Mouse (Mus musculus): ENCODE measurements around the gene Acat2. TPM values are rescaled to one million over a fixed set of nuclear protein-coding genes. Genes with fewer than 3 reads are reported as not detected.
A peak's percentile ranks its signal among the peaks of the same experiment; 100 is the strongest.
"Not testable (repeated sequence)": the region's sequence is repeated elsewhere in the genome, so short reads cannot be mapped to it uniquely, and the experiment has no call there.

Gene Acat2
- 348 and 354 TPM in 2 replicates for polyA plus RNA-seq (2015; fragmentation: Nextera tagmentation; extraction: Ambion mirVana)

GRCm38 (mm10) chr17:12960331-12960873, at the start of gene Acat2:
Gene Acat2, minus strand, starts transcription at chr17:12960747.
- Histone ChIP-seq H3K9ac (peak within 1 kb of the TSS; percentile 69), H3K4me3 (peak within 1 kb of the TSS; percentile 68), H3K9me3 (replicated peaks) (no peaks in the 10 kb centered on the region), H3K27me3 (no peaks in the 10 kb centered on the region), H3K4me1 (peaks cover 24% of the 10 kb centered on the region), H3K36me3 (ENCODE audit: poor library complexity, severe bottlenecking) (peaks cover 19% of the 10 kb centered on the region), H3K27ac (peak within 1 kb of the TSS; percentile 89), H3K4me2 (peak within 1 kb of the TSS; percentile 75)
- peak; percentile 99 for ATAC-seq
- under 1% methylated on average over 42 of the region's 42 CpGs for WGBS

GRCm38 (mm10) chr17:13009887-13010286, 49.3 kb upstream of the Acat2 start:
- H3K36me3 ChIP-seq (ENCODE audit: poor library complexity, severe bottlenecking), result peaks cover 40% of the 10 kb centered on the region
- no peak overlapping the region for H3K27ac ChIP-seq
- no peak overlapping the region for H3K9ac ChIP-seq
- no peak overlapping the region for H3K4me3 ChIP-seq
- ATAC-seq, result no peak
- no peaks in the 10 kb centered on the region for H3K9me3 ChIP-seq (replicated peaks)
- WGBS, result 39% methylated on average over 3 of the region's 3 CpGs
- H3K4me1 ChIP-seq, result peaks cover 13% of the 10 kb centered on the region
- H3K27me3 ChIP-seq, result no peaks in the 10 kb centered on the region
- H3K4me2 ChIP-seq, result no peak overlapping the region

GRCm38 (mm10) chr17:13008528-13008927, 48.0 kb upstream of the Acat2 start:
- Histone ChIP-seq H3K36me3 (ENCODE audit: poor library complexity, severe bottlenecking) (peaks cover 27% of the 10 kb centered on the region), H3K4me2 (peak overlapping the region; percentile 76), H3K9ac (peak overlapping the region; percentile 86), H3K4me1 (peaks cover 13% of the 10 kb centered on the region), H3K27ac (0 out of 2 replicates have a peak overlapping the region, but pooled peaks have one; percentile 75), H3K9me3 (replicated peaks) (no peaks in the 10 kb centered on the region), H3K27me3 (no peaks in the 10 kb centered on the region), H3K4me3 (peak overlapping the region; percentile 90)
- no peak for ATAC-seq
- WGBS, result under 1% methylated on average over 10 of the region's 10 CpGs

- H3K4me2 ChIP-seq, result peak overlapping the region; percentile 76
- H3K4me3 ChIP-seq, result peak overlapping the region; percentile 90
- WGBS, result under 1% methylated on average over 71 of the region's 76 CpGs
- no peaks in the 10 kb centered on the region for H3K27me3 ChIP-seq
- peak; percentile 98 for ATAC-seq
- H3K27ac ChIP-seq, result peak overlapping the region; percentile 75
- H3K4me1 ChIP-seq, result peaks cover 13% of the 10 kb centered on the region
- peak overlapping the region; percentile 86 for H3K9ac ChIP-seq
- no peaks in the 10 kb centered on the region for H3K9me3 ChIP-seq (replicated peaks)
- H3K36me3 ChIP-seq (ENCODE audit: poor library complexity, severe bottlenecking), result peaks cover 20% of the 10 kb centered on the region
Measured at GRCm38 (mm10) chr17:13007730-13008425, 47.3 kb upstream of the Acat2 start.

- Histone ChIP-seq H3K4me1 (peaks cover 13% of the 10 kb centered on the region), H3K27ac (no peak overlapping the region), H3K27me3 (no peaks in the 10 kb centered on the region), H3K9ac (peak overlapping the region; percentile 86), H3K36me3 (ENCODE audit: poor library complexity, severe bottlenecking) (peaks cover 13% of the 10 kb centered on the region), H3K4me2 (peak overlapping the region; percentile 76), H3K9me3 (replicated peaks) (no peaks in the 10 kb centered on the region), H3K4me3 (peak overlapping the region; percentile 90; the same call in 1 of the 2 replicates)
- 45% methylated on average over 5 of the region's 5 CpGs for WGBS
- ATAC-seq, result no peak
Measured at GRCm38 (mm10) chr17:13006984-13007383, 46.4 kb upstream of the Acat2 start.

- Histone ChIP-seq H3K4me2 (peak within 1 kb of the TSS; percentile 76), H3K4me1 (peaks cover 13% of the 10 kb centered on the region), H3K27ac (peak within 1 kb of the TSS; percentile 75; the same call in 1 of the 2 replicates), H3K9ac (peak within 1 kb of the TSS; percentile 86), H3K4me3 (peak within 1 kb of the TSS; percentile 90)
- not testable (repeated sequence) for ATAC-seq; H3K27me3 ChIP-seq; H3K9me3 ChIP-seq (replicated peaks); H3K36me3 ChIP-seq (ENCODE audit: poor library complexity, severe bottlenecking)
- 95% methylated on average over 2 of the region's 2 CpGs for WGBS
Measured at GRCm38 (mm10) chr17:13006546-13006945, 46.0 kb upstream of the Acat2 start, which contains the start of gene Sod2. Gene Sod2, plus strand, starts transcription at chr17:13006846.

GRCm38 (mm10) chr17:13004436-13004835, 43.9 kb upstream of the Acat2 start:
- H3K36me3 ChIP-seq (ENCODE audit: poor library complexity, severe bottlenecking); ATAC-seq; H3K27me3 ChIP-seq; H3K9ac ChIP-seq; H3K4me3 ChIP-seq; H3K9me3 ChIP-seq (replicated peaks); H3K27ac ChIP-seq; H3K4me2 ChIP-seq: not testable (repeated sequence)
- 81% methylated on average over 2 of the region's 2 CpGs for WGBS
- H3K4me1 ChIP-seq, result peaks cover 13% of the 10 kb centered on the region

GRCm38 (mm10) chr17:13002243-13002642, 41.7 kb upstream of the Acat2 start:
- not testable (repeated sequence) for H3K9ac ChIP-seq; ATAC-seq; H3K4me1 ChIP-seq; H3K36me3 ChIP-seq (ENCODE audit: poor library complexity, severe bottlenecking); H3K27ac ChIP-seq; H3K27me3 ChIP-seq; H3K4me3 ChIP-seq; H3K4me2 ChIP-seq; H3K9me3 ChIP-seq (replicated peaks)
- 92% methylated on average over 5 of the region's 5 CpGs for whole genome bisulfite sequencing

- H3K36me3 ChIP-seq (ENCODE audit: poor library complexity, severe bottlenecking), result no peaks in the 10 kb centered on the region
- H3K9ac ChIP-seq, result no peak overlapping the region
- ATAC-seq, result no peak
- no peaks in the 10 kb centered on the region for H3K9me3 ChIP-seq (replicated peaks)
- H3K27me3 ChIP-seq, result no peaks in the 10 kb centered on the region
- H3K27ac ChIP-seq, result no peak overlapping the region
- H3K4me3 ChIP-seq, result no peak overlapping the region
- no peak overlapping the region for H3K4me2 ChIP-seq
- WGBS, result 68% methylated on average over 6 of the region's 6 CpGs
- H3K4me1 ChIP-seq, result no peaks in the 10 kb centered on the region
Measured at GRCm38 (mm10) chr17:12999069-12999468, 38.5 kb upstream of the Acat2 start.

GRCm38 (mm10) chr17:12997890-12998289, 37.3 kb upstream of the Acat2 start:
- Histone ChIP-seq H3K4me2 (no peak overlapping the region), H3K4me3 (no peak overlapping the region), H3K4me1 (peaks cover 6% of the 10 kb centered on the region; the same call in 1 of the 2 replicates), H3K27ac (no peak overlapping the region), H3K9me3 (replicated peaks) (no peaks in the 10 kb centered on the region), H3K9ac (no peak overlapping the region), H3K36me3 (ENCODE audit: poor library complexity, severe bottlenecking) (no peaks in the 10 kb centered on the region), H3K27me3 (no peaks in the 10 kb centered on the region)
- no peak for ATAC-seq
- WGBS, result 91% methylated on average over 5 of the region's 5 CpGs

GRCm38 (mm10) chr17:12996345-12996744, 35.8 kb upstream of the Acat2 start:
- H3K4me1 ChIP-seq, result peaks cover 7% of the 10 kb centered on the region; the same call in 1 of the 2 replicates
- H3K27ac ChIP-seq, result no peak overlapping the region
- no peaks in the 10 kb centered on the region for H3K9me3 ChIP-seq (replicated peaks)
- 20% methylated on average over 3 of the region's 3 CpGs for WGBS
- no peak overlapping the region for H3K4me2 ChIP-seq
- no peak for ATAC-seq
- H3K27me3 ChIP-seq, result no peaks in the 10 kb centered on the region
- H3K4me3 ChIP-seq, result no peak overlapping the region
- H3K9ac ChIP-seq, result no peak overlapping the region
- no peaks in the 10 kb centered on the region for H3K36me3 ChIP-seq (ENCODE audit: poor library complexity, severe bottlenecking)

GRCm38 (mm10) chr17:12994069-12994468, 33.5 kb upstream of the Acat2 start, which contains the start of gene Wtap:
Gene Wtap, minus strand, starts transcription at chr17:12994169.
- Histone ChIP-seq H3K4me3 (peak within 1 kb of the TSS; percentile 97), H3K4me1 (peaks cover 22% of the 10 kb centered on the region), H3K9ac (peak within 1 kb of the TSS; percentile 100), H3K27me3 (no peaks in the 10 kb centered on the region), H3K9me3 (replicated peaks) (no peaks in the 10 kb centered on the region), H3K27ac (peak within 1 kb of the TSS; percentile 99), H3K36me3 (ENCODE audit: poor library complexity, severe bottlenecking) (no peaks in the 10 kb centered on the region), H3K4me2 (peak within 1 kb of the TSS; percentile 91)
- ATAC-seq, result no peak
- 76% methylated on average over 1 of the region's 1 CpGs for WGBS
